Mouse (Mus musculus): ENCODE data around the gene Macrod1. TPM values are rescaled to one million over a fixed set of nuclear protein-coding genes. Genes with fewer than 3 reads are reported as not detected.

The Macrod1 gene
- polyA plus RNA-seq, 1 experiment from 2014 or later: 14.0 TPM

DNA sequence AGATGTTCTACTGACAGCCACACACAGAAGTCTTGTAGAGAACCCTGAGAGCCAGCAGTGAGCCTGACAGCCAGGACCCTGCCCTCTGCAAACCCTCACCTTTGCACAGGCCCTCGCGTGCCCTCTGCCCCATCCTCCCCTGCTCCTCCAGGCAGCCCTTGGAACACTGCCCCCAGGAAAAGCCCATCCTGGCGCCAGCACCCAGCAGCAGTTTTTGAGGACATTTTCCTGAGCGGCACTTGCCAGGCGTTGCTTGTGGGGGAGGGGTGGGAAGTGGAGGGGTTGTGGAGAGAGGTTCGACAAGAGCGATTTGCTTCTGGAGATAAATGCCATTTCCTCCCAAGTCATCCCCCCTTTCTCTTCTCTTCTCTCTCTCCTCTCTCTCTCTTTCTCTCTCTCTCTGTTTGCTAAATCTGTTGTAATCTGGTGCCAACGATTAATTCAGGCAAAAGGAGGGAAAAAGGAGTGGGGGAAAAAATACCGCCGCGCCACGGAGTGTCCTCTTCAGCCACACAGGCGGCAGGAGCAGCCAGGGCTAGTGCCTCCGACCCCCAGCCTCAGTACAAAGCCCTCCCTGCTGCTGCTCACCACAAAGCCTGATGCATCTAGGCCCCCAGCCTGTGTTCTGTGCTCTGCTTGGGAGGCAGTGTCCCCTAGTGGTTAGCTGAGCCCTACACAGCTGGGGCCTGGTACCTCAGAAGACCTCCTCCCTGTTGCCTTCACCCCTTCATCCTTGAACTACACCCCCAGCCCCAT is 103.7 kb downstream of the Macrod1 start:
- H3K4me3 ChIP-seq (replicated peaks; ENCODE audit: low read length): no peak overlapping the region
- peaks cover 28% of the 10 kb centered on the region for H3K4me1 ChIP-seq (ENCODE audit: control insufficient read depth, insufficient read depth, low read length)
- no peak overlapping the region for H3K27ac ChIP-seq (ENCODE audit: low read length)
- H3K9me3 ChIP-seq (replicated peaks; ENCODE audit: control insufficient read depth, low read length): no peaks in the 10 kb centered on the region
- no peak overlapping the region for H3K4me2 ChIP-seq (ENCODE audit: low read depth, low read length)
- H3K9ac ChIP-seq (ENCODE audit: low read length): peak overlapping the region; percentile 56
- WGBS: 17% methylated on average over 14 of the region's 14 CpGs
- ATAC-seq (ENCODE audit: insufficient read depth, low FRiP score): peak; percentile 57; the same call in 1 of the 2 replicates
- peaks cover 12% of the 10 kb centered on the region for H3K27me3 ChIP-seq (ENCODE audit: control insufficient read depth, insufficient read depth, low read length)
- no peaks in the 10 kb centered on the region for H3K36me3 ChIP-seq (ENCODE audit: control insufficient read depth, insufficient read depth, low read length)

DNA sequence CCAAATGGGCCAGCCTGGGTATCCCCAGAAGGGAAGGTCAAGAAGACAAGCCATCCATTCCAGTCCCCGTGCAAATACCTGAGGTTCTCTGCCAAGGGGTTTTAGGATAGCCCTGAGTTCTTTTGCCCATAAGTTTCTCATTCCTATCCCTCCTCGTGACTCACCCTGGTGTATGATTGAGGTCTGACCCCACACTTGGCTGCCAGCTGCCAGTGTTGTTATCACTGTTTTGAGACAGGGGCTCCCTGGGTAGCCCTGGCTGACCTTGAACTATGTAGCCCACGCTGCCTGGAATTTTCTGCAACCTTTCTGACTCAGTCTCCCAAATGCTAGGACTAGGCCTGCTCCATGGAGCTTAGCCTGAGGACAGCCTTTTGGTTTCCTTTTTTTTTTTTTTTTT is 104.5 kb downstream of the Macrod1 start:
- Histone ChIP-seq H3K9ac (ENCODE audit: low read length) (no peak overlapping the region), H3K9me3 (replicated peaks; ENCODE audit: control insufficient read depth, low read length) (no peaks in the 10 kb centered on the region), H3K4me1 (ENCODE audit: control insufficient read depth, insufficient read depth, low read length) (peaks cover 28% of the 10 kb centered on the region), H3K27ac (ENCODE audit: low read length) (no peak overlapping the region), H3K4me2 (ENCODE audit: low read depth, low read length) (no peak overlapping the region), H3K36me3 (ENCODE audit: control insufficient read depth, insufficient read depth, low read length) (no peaks in the 10 kb centered on the region), H3K4me3 (replicated peaks; ENCODE audit: low read length) (no peak overlapping the region), H3K27me3 (ENCODE audit: control insufficient read depth, insufficient read depth, low read length) (peaks cover 12% of the 10 kb centered on the region)
- no peak for ATAC-seq (ENCODE audit: insufficient read depth, low FRiP score)
- 75% methylated on average over 3 of the region's 3 CpGs for WGBS

DNA sequence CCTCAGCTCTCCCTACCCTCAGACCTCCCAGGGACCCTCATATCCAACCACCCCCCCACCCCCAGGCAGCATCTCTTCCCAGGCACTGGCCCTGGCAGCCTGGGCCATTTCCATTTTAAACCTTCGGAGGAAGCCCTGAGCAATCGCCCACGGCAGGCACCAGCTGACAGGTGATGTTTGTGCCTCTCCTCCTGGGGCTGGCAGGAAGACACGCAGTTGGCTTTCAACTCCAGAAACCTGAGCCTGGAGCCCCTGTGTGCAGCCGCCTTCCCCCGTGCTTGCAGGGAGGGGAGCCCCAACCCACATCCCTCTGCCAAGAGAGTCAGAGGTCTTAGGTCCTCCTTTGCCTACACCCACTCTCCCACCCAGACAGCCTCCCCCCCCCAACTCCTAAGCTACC is 107.6 kb downstream of the Macrod1 start:
- no peaks in the 10 kb centered on the region for H3K9me3 ChIP-seq (replicated peaks; ENCODE audit: control insufficient read depth, low read length)
- H3K4me3 ChIP-seq (replicated peaks; ENCODE audit: low read length): peak overlapping the region; percentile 69
- ATAC-seq (ENCODE audit: insufficient read depth, low FRiP score): no peak
- peak overlapping the region; percentile 100 for H3K4me2 ChIP-seq (ENCODE audit: low read depth, low read length)
- H3K27ac ChIP-seq (ENCODE audit: low read length): no peak overlapping the region
- peaks cover 27% of the 10 kb centered on the region for H3K27me3 ChIP-seq (ENCODE audit: control insufficient read depth, insufficient read depth, low read length)
- 17% methylated on average over 6 of the region's 6 CpGs for WGBS
- peaks cover 28% of the 10 kb centered on the region for H3K4me1 ChIP-seq (ENCODE audit: control insufficient read depth, insufficient read depth, low read length)
- no peaks in the 10 kb centered on the region for H3K36me3 ChIP-seq (ENCODE audit: control insufficient read depth, insufficient read depth, low read length)
- peak overlapping the region; percentile 78; the same call in 1 of the 2 replicates for H3K9ac ChIP-seq (ENCODE audit: low read length)

DNA sequence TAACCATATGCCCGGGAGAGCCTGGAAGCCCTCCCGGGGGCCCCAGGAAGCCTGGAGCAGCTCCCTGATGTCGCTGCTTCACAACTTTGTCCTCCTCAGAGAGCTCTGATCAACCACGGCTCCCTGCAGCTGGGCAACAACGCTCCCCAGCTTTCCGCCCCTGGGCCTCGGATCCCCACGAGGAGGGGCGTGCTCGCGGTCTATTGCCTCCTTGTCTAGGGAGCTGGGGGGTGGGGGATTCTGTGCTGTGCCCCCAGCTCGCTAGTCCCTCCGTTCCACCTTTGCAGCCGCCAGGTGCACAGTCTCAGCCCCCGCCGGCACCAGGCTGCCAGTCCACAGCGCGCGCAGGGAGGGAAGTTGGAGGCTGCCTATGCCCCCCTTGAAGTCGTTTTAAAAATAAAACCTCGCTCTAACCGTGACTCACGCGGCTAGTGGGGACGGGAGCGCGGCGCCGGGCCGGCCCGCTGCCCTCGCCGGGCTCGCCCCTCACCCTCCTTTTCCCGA is 108.3 kb downstream of the Macrod1 start:
- no peaks in the 10 kb centered on the region for H3K9me3 ChIP-seq (replicated peaks; ENCODE audit: control insufficient read depth, low read length)
- ATAC-seq (ENCODE audit: insufficient read depth, low FRiP score): no peak; the same call in 1 of the 2 replicates
- H3K27me3 ChIP-seq (ENCODE audit: control insufficient read depth, insufficient read depth, low read length): peaks cover 27% of the 10 kb centered on the region
- peak overlapping the region; percentile 78 for H3K9ac ChIP-seq (ENCODE audit: low read length)
- H3K4me2 ChIP-seq (ENCODE audit: low read depth, low read length): peak overlapping the region; percentile 100
- peak overlapping the region; percentile 69 for H3K4me3 ChIP-seq (replicated peaks; ENCODE audit: low read length)
- H3K36me3 ChIP-seq (ENCODE audit: control insufficient read depth, insufficient read depth, low read length): no peaks in the 10 kb centered on the region
- under 1% methylated on average over 35 of the region's 35 CpGs for WGBS
- no peak overlapping the region for H3K27ac ChIP-seq (ENCODE audit: low read length)
- H3K4me1 ChIP-seq (ENCODE audit: control insufficient read depth, insufficient read depth, low read length): peaks cover 26% of the 10 kb centered on the region

DNA sequence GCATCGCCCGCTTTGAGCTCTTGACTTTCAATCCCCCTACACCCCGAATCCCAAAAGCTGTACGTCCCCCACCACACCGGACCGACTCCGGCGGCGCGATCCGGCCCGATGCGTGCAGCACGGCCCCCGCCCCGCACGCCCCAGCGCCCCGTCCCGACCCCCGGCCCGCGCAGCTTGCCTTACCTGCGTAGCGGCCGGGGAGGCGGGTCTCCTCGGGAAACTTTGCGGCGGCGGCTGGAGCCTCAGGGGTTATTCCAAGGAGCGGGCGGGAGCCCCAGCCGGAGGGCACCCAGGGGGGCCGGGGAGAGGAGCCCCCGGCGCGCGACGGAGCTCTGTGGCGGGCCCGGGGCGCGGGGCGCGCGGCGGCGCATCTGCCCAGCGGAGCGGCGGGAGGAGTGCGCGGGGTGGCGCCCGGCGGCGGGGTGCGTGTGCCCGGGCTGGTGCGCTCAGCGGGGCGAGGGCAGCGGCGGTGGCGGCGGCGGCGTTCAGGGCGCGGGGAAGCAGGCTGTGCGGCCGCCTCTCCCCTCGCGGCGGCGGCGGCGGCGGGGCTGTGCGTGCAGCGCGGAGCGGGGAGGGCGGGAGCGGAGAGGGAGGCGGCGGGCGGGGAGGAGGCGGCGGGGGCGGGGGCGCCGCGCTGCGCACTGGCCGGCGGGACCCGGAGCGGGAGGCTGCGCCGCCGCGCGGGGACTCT is 109.0 kb downstream of the Macrod1 start:
- Histone ChIP-seq H3K27me3 (ENCODE audit: control insufficient read depth, insufficient read depth, low read length) (peaks cover 27% of the 10 kb centered on the region), H3K9me3 (replicated peaks; ENCODE audit: control insufficient read depth, low read length) (no peaks in the 10 kb centered on the region)
- ATAC-seq (ENCODE audit: insufficient read depth, low FRiP score): no peak; the same call in 1 of the 2 replicates

DNA sequence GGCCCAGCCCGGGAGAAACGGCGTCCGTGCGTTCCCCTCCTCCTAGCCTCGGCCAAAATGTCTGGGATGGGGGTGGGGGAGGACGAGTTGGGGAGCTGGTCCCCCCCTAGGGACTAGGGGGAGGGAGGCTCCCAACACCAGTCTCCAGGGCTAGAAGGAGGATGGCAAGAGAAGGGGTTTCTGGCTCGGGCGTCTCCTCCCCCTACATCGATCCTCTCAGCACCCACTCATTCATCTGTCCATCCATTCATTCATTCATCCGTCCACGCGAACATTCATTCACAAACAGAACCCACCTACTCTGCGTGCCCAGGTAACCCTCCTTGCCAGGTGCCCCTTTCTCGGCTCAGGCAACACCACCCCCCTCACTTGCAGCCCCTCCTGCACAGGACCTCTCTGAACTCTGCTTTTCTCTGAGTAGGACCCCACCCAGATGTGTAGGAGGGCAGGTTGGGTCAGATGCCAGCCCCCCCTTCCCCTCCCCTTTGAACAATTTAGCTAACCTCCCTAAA is 109.6 kb downstream of the Macrod1 start:
- WGBS: 4% methylated on average over 15 of the region's 15 CpGs

More for the DNA sequence above, 109.0 kb downstream of the Macrod1 start:
- Histone ChIP-seq H3K4me3 (replicated peaks; ENCODE audit: low read length) (peak overlapping the region; percentile 69), H3K27ac (ENCODE audit: low read length) (no peak overlapping the region), H3K4me2 (ENCODE audit: low read depth, low read length) (peak overlapping the region; percentile 100), H3K4me1 (ENCODE audit: control insufficient read depth, insufficient read depth, low read length) (peaks cover 18% of the 10 kb centered on the region), H3K36me3 (ENCODE audit: control insufficient read depth, insufficient read depth, low read length) (no peaks in the 10 kb centered on the region), H3K9ac (ENCODE audit: low read length) (peak overlapping the region; percentile 78)
- 1% methylated on average over 52 of the region's 105 CpGs for WGBS

DNA sequence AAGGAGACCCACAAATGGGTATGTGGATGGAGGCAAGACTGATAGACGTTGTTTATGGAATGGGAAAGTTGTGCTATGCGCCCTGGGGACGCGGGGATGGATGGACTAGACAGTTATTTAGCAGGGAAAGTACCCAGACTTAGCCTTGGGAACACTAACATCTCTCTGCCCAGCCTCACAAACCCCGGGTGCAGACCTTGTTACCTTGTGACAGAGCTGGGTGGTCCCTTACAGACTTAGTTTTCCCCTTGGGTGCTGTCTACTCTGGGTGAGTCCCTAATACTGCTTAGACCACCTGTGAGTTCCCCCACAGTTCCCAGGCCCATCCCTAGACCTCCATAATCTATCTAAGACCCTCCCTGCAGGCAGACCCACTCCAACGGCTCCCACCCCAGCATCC is 110.2 kb downstream of the Macrod1 start:
- 13% methylated on average over 6 of the region's 6 CpGs for WGBS
- Histone ChIP-seq H3K36me3 (ENCODE audit: control insufficient read depth, insufficient read depth, low read length) (no peaks in the 10 kb centered on the region), H3K27ac (ENCODE audit: low read length) (no peak overlapping the region), H3K4me1 (ENCODE audit: control insufficient read depth, insufficient read depth, low read length) (peaks cover 26% of the 10 kb centered on the region), H3K27me3 (ENCODE audit: control insufficient read depth, insufficient read depth, low read length) (peaks cover 27% of the 10 kb centered on the region), H3K9ac (ENCODE audit: low read length) (no peak overlapping the region), H3K4me3 (replicated peaks; ENCODE audit: low read length) (no peak overlapping the region), H3K4me2 (ENCODE audit: low read depth, low read length) (no peak overlapping the region), H3K9me3 (replicated peaks; ENCODE audit: control insufficient read depth, low read length) (no peaks in the 10 kb centered on the region)
- ATAC-seq (ENCODE audit: insufficient read depth, low FRiP score): no peak

More for the DNA sequence above, 109.6 kb downstream of the Macrod1 start:
- Histone ChIP-seq H3K36me3 (ENCODE audit: control insufficient read depth, insufficient read depth, low read length) (no peaks in the 10 kb centered on the region), H3K27ac (ENCODE audit: low read length) (no peak overlapping the region), H3K4me1 (ENCODE audit: control insufficient read depth, insufficient read depth, low read length) (peaks cover 21% of the 10 kb centered on the region), H3K9me3 (replicated peaks; ENCODE audit: control insufficient read depth, low read length) (no peaks in the 10 kb centered on the region), H3K9ac (ENCODE audit: low read length) (peak overlapping the region; percentile 78), H3K27me3 (ENCODE audit: control insufficient read depth, insufficient read depth, low read length) (peaks cover 27% of the 10 kb centered on the region), H3K4me2 (ENCODE audit: low read depth, low read length) (peak overlapping the region; percentile 100), H3K4me3 (replicated peaks; ENCODE audit: low read length) (peak overlapping the region; percentile 69)
- ATAC-seq (ENCODE audit: insufficient read depth, low FRiP score): 0 out of 2 replicates have a peak, but pooled peaks have one; percentile 27

DNA sequence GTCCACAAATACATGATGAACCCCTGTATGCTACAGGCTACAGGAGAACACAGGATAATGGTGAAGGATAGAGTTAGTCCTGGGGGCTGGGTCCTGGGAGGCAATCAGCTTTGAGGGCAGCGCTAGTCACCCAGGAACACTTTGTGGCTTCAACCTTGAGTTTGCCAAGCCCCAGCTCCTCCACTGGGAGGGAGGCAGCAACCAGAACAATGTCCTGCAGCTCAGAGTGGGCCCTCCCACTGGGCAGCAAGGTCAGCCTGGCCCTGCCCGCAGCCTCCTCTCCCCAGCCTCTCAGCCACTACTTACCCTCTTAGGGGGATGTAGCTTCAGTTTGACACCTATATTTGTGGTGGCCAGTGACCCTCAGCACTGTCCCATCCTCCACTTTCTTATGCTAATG is 111.8 kb downstream of the Macrod1 start:
- WGBS: 49% methylated on average over 2 of the region's 2 CpGs
- H3K36me3 ChIP-seq (ENCODE audit: control insufficient read depth, insufficient read depth, low read length): no peaks in the 10 kb centered on the region
- H3K9ac ChIP-seq (ENCODE audit: low read length): no peak overlapping the region
- H3K4me2 ChIP-seq (ENCODE audit: low read depth, low read length): no peak overlapping the region
- no peak overlapping the region for H3K4me3 ChIP-seq (replicated peaks; ENCODE audit: low read length)
- H3K9me3 ChIP-seq (replicated peaks; ENCODE audit: control insufficient read depth, low read length): no peaks in the 10 kb centered on the region
- H3K27me3 ChIP-seq (ENCODE audit: control insufficient read depth, insufficient read depth, low read length): peaks cover 27% of the 10 kb centered on the region
- peaks cover 34% of the 10 kb centered on the region for H3K4me1 ChIP-seq (ENCODE audit: control insufficient read depth, insufficient read depth, low read length)
- no peak for ATAC-seq (ENCODE audit: insufficient read depth, low FRiP score)
- H3K27ac ChIP-seq (ENCODE audit: low read length): no peak overlapping the region

DNA sequence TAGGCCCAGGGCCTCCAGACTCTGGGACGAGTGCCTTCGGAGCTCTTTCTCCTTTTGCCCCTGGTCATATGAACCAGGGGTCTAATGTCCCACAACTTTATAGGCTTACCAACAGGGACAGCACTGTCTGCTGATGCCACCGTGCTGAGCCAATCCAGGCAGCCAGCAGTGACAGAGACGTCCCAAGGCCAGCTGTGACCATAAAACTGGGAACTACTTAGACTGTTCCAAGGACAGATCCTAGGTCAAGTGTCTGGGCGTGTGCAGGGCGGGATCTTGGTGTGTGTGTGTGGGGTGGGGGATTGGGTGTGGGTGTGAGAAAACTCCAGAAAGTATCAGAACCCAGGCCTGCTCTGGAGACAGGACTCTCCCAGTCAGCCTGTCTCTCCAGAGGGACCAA is 114.3 kb downstream of the Macrod1 start:
- H3K4me2 ChIP-seq (ENCODE audit: low read depth, low read length): no peak overlapping the region
- peaks cover 15% of the 10 kb centered on the region for H3K27me3 ChIP-seq (ENCODE audit: control insufficient read depth, insufficient read depth, low read length)
- H3K36me3 ChIP-seq (ENCODE audit: control insufficient read depth, insufficient read depth, low read length): no peaks in the 10 kb centered on the region
- no peak overlapping the region for H3K27ac ChIP-seq (ENCODE audit: low read length)
- no peaks in the 10 kb centered on the region for H3K9me3 ChIP-seq (replicated peaks; ENCODE audit: control insufficient read depth, low read length)
- no peak overlapping the region for H3K4me3 ChIP-seq (replicated peaks; ENCODE audit: low read length)
- no peak for ATAC-seq (ENCODE audit: insufficient read depth, low FRiP score)
- peaks cover 25% of the 10 kb centered on the region for H3K4me1 ChIP-seq (ENCODE audit: control insufficient read depth, insufficient read depth, low read length)
- H3K9ac ChIP-seq (ENCODE audit: low read length): no peak overlapping the region
- WGBS: 77% methylated on average over 6 of the region's 6 CpGs
